Mouse (Mus musculus) thymus, adult 2 months (tissue): ENCODE measurements around the gene Wdr35.

ENCODE experiments used
- CTCF ChIP-seq: fragments of 200-500 bp; IDR thresholded peaks from 2 replicates; pipeline ENCODE4 v1.5.1; 2012; ENCODE audit warnings: mild to moderate bottlenecking, control low read depth, low read length, moderate library complexity, borderline replicate concordance; ENCODE audit not compliant: control insufficient read depth, poor library complexity, insufficient read depth; ENCODE audit errors: extremely low read depth
- POLR2A ChIP-seq: fragments of 200-500 bp; IDR thresholded peaks from 2 replicates; pipeline ENCODE4 v1.6.1; 2012; ENCODE audit warnings: mild to moderate bottlenecking, low read length, control low read depth, moderate library complexity; ENCODE audit not compliant: control insufficient read depth, poor library complexity, insufficient read depth; ENCODE audit errors: extremely low read depth

- TF ChIP-seq CTCF (no peak), POLR2A (no peak)
Measured at GRCm38 (mm10) chr12:9053345-9053744, 79.7 kb downstream of the Wdr35 start.
